Mouse (Mus musculus): Measurements from ENCODE around the gene Olfr1339. TPM values are rescaled to one million over a fixed set of nuclear protein-coding genes. Genes with fewer than 3 reads are reported as not detected.

The Olfr1339 gene
- total and polyA plus RNA-seq, 2 experiments: not detected

DNA sequence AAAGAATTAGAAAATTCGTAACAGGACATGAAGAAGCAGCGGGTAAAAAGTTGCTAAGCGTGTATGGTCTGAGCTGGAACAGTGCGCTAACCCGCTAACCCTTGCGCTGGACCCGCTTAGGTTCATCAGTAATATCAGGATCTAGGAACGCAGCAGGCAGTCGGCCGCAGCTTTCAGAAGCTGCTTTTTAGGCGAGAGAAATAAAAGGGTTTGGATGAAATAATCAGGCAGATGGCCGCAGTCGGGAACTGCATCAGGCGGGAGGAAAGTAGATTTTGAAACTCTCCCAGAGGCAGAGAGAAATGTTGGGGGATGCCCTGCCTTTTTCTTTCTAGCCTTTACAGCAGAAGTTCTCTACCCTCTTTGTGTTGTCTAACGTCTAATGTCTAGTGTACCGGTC is 9.9 kb downstream of the Olfr1339 start:
- Histone ChIP-seq H3K79me2 (ENCODE audit: control insufficient read depth, insufficient read depth, low read length) (no peaks in the 10 kb centered on the region), H3K36me3 (ENCODE audit: control insufficient read depth, insufficient read depth, low read length) (no peaks in the 10 kb centered on the region), H3K4me1 (ENCODE audit: control insufficient read depth, insufficient read depth, low read length) (no peaks in the 10 kb centered on the region), H3K9ac (ENCODE audit: low read depth, low read length) (no peak overlapping the region), H3K27ac (replicated peaks; ENCODE audit: insufficient read depth, low read depth, low read length) (no peak overlapping the region), H3K27me3 (ENCODE audit: control insufficient read depth, insufficient read depth, low read length) (peaks cover 5% of the 10 kb centered on the region; the same call in 1 of the 2 replicates), H3K4me3 (ENCODE audit: insufficient read depth, low read depth, low read length) (no peak overlapping the region)
- TF ChIP-seq CTCF (IDR thresholded peaks at IDR 0.05; ENCODE audit: low read depth, low read length) (no peak), POLR2A (IDR thresholded peaks at IDR 0.05; ENCODE audit: extremely low read depth, insufficient read depth, low read length) (no peak)
- 18% methylated on average over 16 of the region's 16 CpGs for WGBS
- no peak for DNase-seq (ENCODE audit: extremely low read depth, low read depth, low spot score)

DNA sequence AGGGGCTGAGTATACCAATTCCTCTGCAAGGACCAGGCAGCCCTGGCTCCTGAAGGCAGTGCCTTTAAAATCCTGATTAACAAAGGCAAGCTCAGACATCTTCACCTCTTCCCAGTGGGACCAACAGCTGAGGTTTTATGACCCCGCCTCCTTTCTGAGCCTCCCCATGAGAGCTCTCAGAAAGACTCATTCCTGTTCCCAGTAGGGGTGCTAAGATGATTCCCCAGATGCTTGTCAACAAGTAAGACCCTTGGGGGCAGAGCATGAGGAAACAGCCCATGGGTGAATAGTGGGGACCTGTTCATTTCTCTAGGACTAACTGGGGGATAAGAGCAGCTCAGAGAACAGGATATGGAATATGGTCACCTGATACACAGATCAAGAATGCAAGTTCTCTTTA is 26.7 kb downstream of the Olfr1339 start, which contains the start of gene Olfr1338:
Olfr1338 (minus strand) TSS at position 101 of the 400 bp plus-strand sequence.
- TF ChIP-seq POLR2A (IDR thresholded peaks at IDR 0.05; ENCODE audit: extremely low read depth, insufficient read depth, low read length) (no peak), CTCF (IDR thresholded peaks at IDR 0.05; ENCODE audit: low read depth, low read length) (no peak)
- WGBS: 97% methylated on average over 1 of the region's 1 CpGs

DNA sequence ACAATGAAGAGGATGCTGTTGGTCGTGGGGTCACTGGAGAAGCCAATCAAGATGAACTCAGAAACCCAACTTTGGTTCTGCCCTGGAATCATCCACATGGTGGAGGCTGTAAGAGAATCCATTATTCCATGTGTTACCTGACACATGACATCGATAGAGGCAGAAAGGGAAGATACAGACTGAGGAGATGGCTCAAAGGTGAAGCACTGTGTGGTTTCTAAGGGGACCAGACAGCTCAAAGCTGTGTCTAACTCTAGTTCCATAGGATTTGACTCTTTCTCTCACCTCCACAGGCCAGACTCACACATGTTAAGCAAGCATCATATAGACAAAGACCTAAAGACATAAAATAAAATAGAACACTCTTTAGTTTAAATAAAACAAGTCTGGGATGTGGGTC is 50.5 kb downstream of the Olfr1339 start, which contains the start of gene Olfr1337:
Olfr1337 (minus strand) TSS at position 101 of the 400 bp plus-strand sequence.
- H3K79me2 ChIP-seq (ENCODE audit: control insufficient read depth, insufficient read depth, low read length): no peaks in the 10 kb centered on the region
- no peak within 1 kb of the TSS for H3K4me3 ChIP-seq (ENCODE audit: insufficient read depth, low read depth, low read length)
- no peaks in the 10 kb centered on the region for H3K36me3 ChIP-seq (ENCODE audit: control insufficient read depth, insufficient read depth, low read length)
- no peaks in the 10 kb centered on the region for H3K4me1 ChIP-seq (ENCODE audit: control insufficient read depth, insufficient read depth, low read length)
- no peak for DNase-seq (ENCODE audit: extremely low read depth, low read depth, low spot score)
- no peaks in the 10 kb centered on the region for H3K27me3 ChIP-seq (ENCODE audit: control insufficient read depth, insufficient read depth, low read length)
- WGBS: 57% methylated on average over 2 of the region's 2 CpGs
- TF ChIP-seq CTCF (IDR thresholded peaks at IDR 0.05; ENCODE audit: low read depth, low read length) (no peak), POLR2A (IDR thresholded peaks at IDR 0.05; ENCODE audit: extremely low read depth, insufficient read depth, low read length) (no peak)
- no peak within 1 kb of the TSS for H3K27ac ChIP-seq (replicated peaks; ENCODE audit: insufficient read depth, low read depth, low read length)
- no peak within 1 kb of the TSS for H3K9ac ChIP-seq (ENCODE audit: low read depth, low read length)

More for the DNA sequence above, 26.7 kb downstream of the Olfr1339 start, which contains the start of gene Olfr1338:
- no peaks in the 10 kb centered on the region for H3K36me3 ChIP-seq (ENCODE audit: control insufficient read depth, insufficient read depth, low read length)
- DNase-seq (ENCODE audit: extremely low read depth, low read depth, low spot score): no peak
- no peaks in the 10 kb centered on the region for H3K27me3 ChIP-seq (ENCODE audit: control insufficient read depth, insufficient read depth, low read length)
- no peaks in the 10 kb centered on the region for H3K4me1 ChIP-seq (ENCODE audit: control insufficient read depth, insufficient read depth, low read length)
- no peaks in the 10 kb centered on the region for H3K79me2 ChIP-seq (ENCODE audit: control insufficient read depth, insufficient read depth, low read length)
- no peak within 1 kb of the TSS for H3K27ac ChIP-seq (replicated peaks; ENCODE audit: insufficient read depth, low read depth, low read length)
- H3K9ac ChIP-seq (ENCODE audit: low read depth, low read length): no peak within 1 kb of the TSS
- H3K4me3 ChIP-seq (ENCODE audit: insufficient read depth, low read depth, low read length): no peak within 1 kb of the TSS

Other genes with a start within 250 kb of the Olfr1339 start
- gene Tie1, start 242.1 kb upstream of the Olfr1339 start, total RNA-seq (2014; rRNA removed): 6.6 and 9.6 TPM in 2 replicates
- gene Tie1, start 242.1 kb upstream of the Olfr1339 start, polyA plus RNA-seq (2012; rRNA removed): 6.7 and 8.9 TPM in 2 replicates
- 19.8 and 21.5 TPM in 2 replicates for gene 2610528J11Rik, start 205.2 kb upstream of the Olfr1339 start, total RNA-seq (2014; rRNA removed)
- gene 2610528J11Rik, start 205.2 kb upstream of the Olfr1339 start, polyA plus RNA-seq (2012; rRNA removed): 52.6 and 54.6 TPM in 2 replicates
- gene Tmem125, start 188.1 kb upstream of the Olfr1339 start, total RNA-seq (2014; rRNA removed): 2.9 and 3.5 TPM in 2 replicates
- gene Tmem125, start 188.1 kb upstream of the Olfr1339 start, polyA plus RNA-seq (2012; rRNA removed): 13.1 and 17.5 TPM in 2 replicates
- not detected in 2 replicates for gene Cfap57, start 111.4 kb upstream of the Olfr1339 start, total RNA-seq (2014; rRNA removed)
- not detected in 2 replicates for gene Cfap57, start 111.4 kb upstream of the Olfr1339 start, polyA plus RNA-seq (2012; rRNA removed)
- gene Ebna1bp2, start 111.4 kb upstream of the Olfr1339 start, total RNA-seq (2014; rRNA removed): 19.6 and 19.9 TPM in 2 replicates
- gene Ebna1bp2, start 111.4 kb upstream of the Olfr1339 start, polyA plus RNA-seq (2012; rRNA removed): 10.3 and 13.0 TPM in 2 replicates
- not detected in 2 replicates for gene Olfr62, start 73.2 kb upstream of the Olfr1339 start, total RNA-seq (2014; rRNA removed)
- gene Olfr62, start 73.2 kb upstream of the Olfr1339 start, polyA plus RNA-seq (2012; rRNA removed): not detected in 2 replicates
- not detected in 2 replicates for gene Olfr1342, start 39.4 kb upstream of the Olfr1339 start, total RNA-seq (2014; rRNA removed)
- not detected in 2 replicates for gene Olfr1342, start 39.4 kb upstream of the Olfr1339 start, polyA plus RNA-seq (2012; rRNA removed)
- not detected in 2 replicates for gene Olfr1341, start 28.7 kb upstream of the Olfr1339 start, total RNA-seq (2014; rRNA removed)
- not detected in 2 replicates for gene Olfr1341, start 28.7 kb upstream of the Olfr1339 start, polyA plus RNA-seq (2012; rRNA removed)
- gene Olfr1340, start 12.0 kb upstream of the Olfr1339 start, total RNA-seq (2014; rRNA removed): not detected in 2 replicates
- not detected in 2 replicates for gene Olfr1340, start 12.0 kb upstream of the Olfr1339 start, polyA plus RNA-seq (2012; rRNA removed)
- not detected in 2 replicates for gene Olfr1338, start 26.6 kb downstream of the Olfr1339 start, total RNA-seq (2014; rRNA removed)
- not detected in 2 replicates for gene Olfr1338, start 26.6 kb downstream of the Olfr1339 start, polyA plus RNA-seq (2012; rRNA removed)
- not detected in 2 replicates for gene Olfr1337, start 50.4 kb downstream of the Olfr1339 start, total RNA-seq (2014; rRNA removed)
- not detected in 2 replicates for gene Olfr1337, start 50.4 kb downstream of the Olfr1339 start, polyA plus RNA-seq (2012; rRNA removed)
- gene Olfr1335, start 77.8 kb downstream of the Olfr1339 start, total RNA-seq (2014; rRNA removed): not detected in 2 replicates
- gene Olfr1335, start 77.8 kb downstream of the Olfr1339 start, polyA plus RNA-seq (2012; rRNA removed): not detected in 2 replicates
- gene Olfr1333, start 104.1 kb downstream of the Olfr1339 start, total RNA-seq (2014; rRNA removed): not detected in 2 replicates
- gene Olfr1333, start 104.1 kb downstream of the Olfr1339 start, polyA plus RNA-seq (2012; rRNA removed): not detected in 2 replicates
- gene Olfr1331, start 132.5 kb downstream of the Olfr1339 start, total RNA-seq (2014; rRNA removed): not detected in 2 replicates
- not detected in 2 replicates for gene Olfr1331, start 132.5 kb downstream of the Olfr1339 start, polyA plus RNA-seq (2012; rRNA removed)
- gene Olfr1330, start 156.4 kb downstream of the Olfr1339 start, total RNA-seq (2014; rRNA removed): not detected in 2 replicates
- gene Olfr1330, start 156.4 kb downstream of the Olfr1339 start, polyA plus RNA-seq (2012; rRNA removed): not detected in 2 replicates
- not detected in 2 replicates for gene Olfr1329, start 185.3 kb downstream of the Olfr1339 start, total RNA-seq (2014; rRNA removed)
- gene Olfr1329, start 185.3 kb downstream of the Olfr1339 start, polyA plus RNA-seq (2012; rRNA removed): not detected in 2 replicates
- 0.20 TPM in 1 of 2 replicates, not detected in the other for gene Olfr1328, start 206.4 kb downstream of the Olfr1339 start, total RNA-seq (2014; rRNA removed)
- not detected in 2 replicates for gene Olfr1328, start 206.4 kb downstream of the Olfr1339 start, polyA plus RNA-seq (2012; rRNA removed)
- gene Lao1, start 229.4 kb downstream of the Olfr1339 start, total RNA-seq (2014; rRNA removed): not detected in 2 replicates
- gene Lao1, start 229.4 kb downstream of the Olfr1339 start, polyA plus RNA-seq (2012; rRNA removed): not detected in 2 replicates